Mouse (Mus musculus): ENCODE data around the gene Fam118a. TPM values are rescaled to one million over a fixed set of nuclear protein-coding genes. Genes with fewer than 3 reads are reported as not detected.

Fam118a gene
- total and polyA plus RNA-seq, 3 experiments: 11.7 to 12.9 TPM; not detected in 1

DNA sequence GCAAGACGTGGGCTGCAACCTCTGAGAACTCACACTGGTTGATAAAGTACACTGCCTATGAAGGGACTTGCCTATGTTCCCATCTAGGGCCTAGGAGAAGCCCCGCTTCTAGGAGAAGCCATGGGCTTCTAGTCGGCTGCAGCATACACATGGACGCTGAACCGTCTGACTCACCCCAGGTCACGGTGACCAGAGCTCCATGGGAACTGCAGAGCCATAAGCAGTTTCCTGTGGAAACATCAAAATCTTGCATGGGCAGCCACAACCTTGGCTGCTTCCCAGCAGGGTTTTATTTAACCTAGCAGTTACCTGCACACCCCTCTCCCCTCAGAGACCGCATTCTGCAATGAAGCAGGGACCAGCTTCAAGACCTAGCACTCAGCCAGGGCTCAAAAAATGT is 45.0 kb upstream of the Fam118a start:
- H3K27ac ChIP-seq (ENCODE audit: control insufficient read depth, low read depth, low read length): no peak overlapping the region
- H3K4me3 ChIP-seq (ENCODE audit: control insufficient read depth in 1 of 2, insufficient read depth in 1 of 2, low read depth in 2 of 2, low read length in 2 of 2): no peak overlapping the region
- H3K4me1 ChIP-seq (ENCODE audit: control insufficient read depth in 1 of 2, insufficient read depth in 2 of 2, low read length in 2 of 2): peaks cover 0 to 14% of the 10 kb centered on the region in 2 experiments; a peak in 2 of 4 replicates
- no peaks in the 10 kb centered on the region for H3K9me3 ChIP-seq (replicated peaks; ENCODE audit: insufficient read depth, low read length)
- TF ChIP-seq TBP (IDR thresholded peaks at IDR 0.05; ENCODE audit: low read depth, low read length): no peak
- no peak for TF ChIP-seq GATA1 (IDR thresholded peaks at IDR 0.05; ENCODE audit: low read depth, low read length)
- no peak for TF ChIP-seq MEF2A (IDR thresholded peaks at IDR 0.05; ENCODE audit: extremely low read depth, insufficient replicate concordance, low read depth, low read length, poor library complexity, severe bottlenecking)
- TF ChIP-seq HCFC1 (IDR thresholded peaks at IDR 0.05; ENCODE audit: low read depth, low read length): no peak
- no peak for TF ChIP-seq ZC3H11A (IDR thresholded peaks at IDR 0.05; ENCODE audit: low read depth, low read length)
- TF ChIP-seq GABPA (IDR thresholded peaks at IDR 0.05; ENCODE audit: low read depth, low read length): no peak
- no peak for TF ChIP-seq E2F4 (IDR thresholded peaks at IDR 0.05; ENCODE audit: borderline replicate concordance, low read depth, low read length)
- no peak for TF ChIP-seq NRF1 (IDR thresholded peaks at IDR 0.05; ENCODE audit: insufficient read depth, low read depth, low read length, poor library complexity, severe bottlenecking)
- TF ChIP-seq TCF12 (IDR thresholded peaks at IDR 0.05; ENCODE audit: low read depth, low read length): no peak
- TF ChIP-seq ELF1 (IDR thresholded peaks at IDR 0.05; ENCODE audit: low read depth, low read length): no peak
- no peak for TF ChIP-seq RCOR1 (IDR thresholded peaks at IDR 0.05; ENCODE audit: low read depth, low read length)
- no peak for TF ChIP-seq POLR2A (IDR thresholded peaks at IDR 0.05; ENCODE audit: control insufficient read depth in 1 of 2, insufficient read depth in 1 of 2, low read depth in 1 of 2, low read length in 2 of 2, poor library complexity in 1 of 2)
- no peak for TF ChIP-seq ETS1 (IDR thresholded peaks at IDR 0.05; ENCODE audit: low read depth, low read length)
- TF ChIP-seq EP300 (IDR thresholded peaks at IDR 0.05; ENCODE audit: low read depth in 1 of 2, low read length in 2 of 2): no peak
- TF ChIP-seq MYC (IDR thresholded peaks at IDR 0.05; ENCODE audit: low read depth, low read length): no peak
- TF ChIP-seq ZMIZ1 (IDR thresholded peaks at IDR 0.05; ENCODE audit: low read depth, low read length): no peak
- TF ChIP-seq BHLHE40 (IDR thresholded peaks at IDR 0.05; ENCODE audit: borderline replicate concordance, low read depth, low read length): no peak
- peaks cover 0 to 7% of the 10 kb centered on the region in 2 experiments; a peak in 2 of 4 replicates for H3K36me3 ChIP-seq (ENCODE audit: control insufficient read depth in 1 of 2, insufficient read depth in 2 of 2, low read length in 2 of 2)
- H3K9ac ChIP-seq (ENCODE audit: control insufficient read depth, low read depth, low read length, poor library complexity, severe bottlenecking): no peak overlapping the region
- no peak for DNase-seq (ENCODE audit: low read depth, low spot score)
- no peaks in the 10 kb centered on the region for H3K27me3 ChIP-seq (ENCODE audit: control insufficient read depth in 1 of 2, insufficient read depth in 2 of 2, low read length in 2 of 2)
- H3K79me2 ChIP-seq (ENCODE audit: control insufficient read depth, insufficient read depth, low read length, poor library complexity): peaks cover 5% of the 10 kb centered on the region

DNA sequence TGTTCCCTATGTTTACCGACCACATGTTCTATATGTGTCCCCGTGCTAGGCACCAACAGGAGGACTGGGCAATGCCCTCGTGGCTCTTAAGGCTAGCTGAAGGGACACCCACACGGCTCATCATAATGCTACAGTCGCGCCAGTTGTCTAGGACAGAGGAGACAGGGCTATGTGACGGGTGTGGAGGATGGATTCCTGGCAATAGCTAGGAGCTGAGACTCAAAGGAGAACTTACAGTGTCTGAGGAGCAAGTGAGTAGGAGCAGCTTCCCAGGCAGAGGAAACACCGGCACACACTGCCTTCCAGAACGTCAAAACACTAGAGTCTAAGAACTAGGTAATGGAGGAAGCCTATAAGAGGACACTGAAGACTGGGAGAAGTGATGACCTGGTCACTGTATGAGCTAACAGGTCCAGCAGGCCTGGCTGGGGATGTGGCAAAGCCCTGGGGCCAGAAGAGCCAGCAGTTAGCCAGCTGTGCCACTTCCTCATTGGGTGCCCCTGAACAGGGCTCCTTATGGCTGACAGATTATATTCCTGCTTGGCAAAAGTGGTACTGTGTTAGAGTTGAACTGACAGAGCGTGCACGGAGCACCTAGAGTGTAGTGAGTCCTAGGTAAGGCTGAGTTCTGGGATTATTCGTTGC is 43.1 kb upstream of the Fam118a start:
- no peak for DNase-seq (ENCODE audit: low read depth, low spot score)
- no peaks in the 10 kb centered on the region for H3K27me3 ChIP-seq (ENCODE audit: control insufficient read depth in 1 of 2, insufficient read depth in 2 of 2, low read length in 2 of 2)
- TF ChIP-seq RCOR1 (IDR thresholded peaks at IDR 0.05; ENCODE audit: low read depth, low read length) (no peak), CHD1 (IDR thresholded peaks at IDR 0.05; ENCODE audit: low read depth, low read length) (no peak), ETS1 (IDR thresholded peaks at IDR 0.05; ENCODE audit: low read depth, low read length) (no peak), USF1 (IDR thresholded peaks at IDR 0.05; ENCODE audit: low read depth, low read length) (no peak), KAT2A (conservative IDR thresholded peaks at IDR 0.05; ENCODE audit: low read depth, low read length) (no peak), MAZ (IDR thresholded peaks at IDR 0.05; ENCODE audit: low read depth, low read length) (no peak), EP300 (IDR thresholded peaks at IDR 0.05; ENCODE audit: low read depth in 1 of 2, low read length in 2 of 2) (no peak), BHLHE40 (IDR thresholded peaks at IDR 0.05; ENCODE audit: borderline replicate concordance, low read depth, low read length) (no peak), POLR2AphosphoS5 (IDR thresholded peaks at IDR 0.05; ENCODE audit: borderline replicate concordance, low read depth, low read length) (no peak), MEF2A (IDR thresholded peaks at IDR 0.05; ENCODE audit: extremely low read depth, insufficient replicate concordance, low read depth, low read length, poor library complexity, severe bottlenecking) (no peak), TCF12 (IDR thresholded peaks at IDR 0.05; ENCODE audit: low read depth, low read length) (no peak), MAFK (IDR thresholded peaks at IDR 0.05; ENCODE audit: borderline replicate concordance, low read depth, low read length) (no peak), MYB (IDR thresholded peaks at IDR 0.05; ENCODE audit: low read depth, low read length) (no peak), MYC (IDR thresholded peaks at IDR 0.05; ENCODE audit: low read depth, low read length) (no peak), POLR2A (IDR thresholded peaks at IDR 0.05; ENCODE audit: control insufficient read depth in 1 of 2, insufficient read depth in 1 of 2, low read depth in 1 of 2, low read length in 2 of 2, poor library complexity in 1 of 2) (no peak), UBTF (IDR thresholded peaks at IDR 0.05; ENCODE audit: borderline replicate concordance, insufficient read depth, low read depth, low read length) (no peak), GABPA (IDR thresholded peaks at IDR 0.05; ENCODE audit: low read depth, low read length) (no peak), TAL1 (IDR thresholded peaks at IDR 0.05; ENCODE audit: low read length) (no peak), ELF1 (IDR thresholded peaks at IDR 0.05; ENCODE audit: low read depth, low read length) (no peak), E2F4 (IDR thresholded peaks at IDR 0.05; ENCODE audit: borderline replicate concordance, low read depth, low read length) (no peak)
- H3K4me3 ChIP-seq (ENCODE audit: control insufficient read depth in 1 of 2, insufficient read depth in 1 of 2, low read depth in 2 of 2, low read length in 2 of 2): no peak overlapping the region
- no peak overlapping the region for H3K9ac ChIP-seq (ENCODE audit: control insufficient read depth, low read depth, low read length, poor library complexity, severe bottlenecking)
- peaks cover 0 to 14% of the 10 kb centered on the region in 2 experiments; a peak in 2 of 4 replicates for H3K4me1 ChIP-seq (ENCODE audit: control insufficient read depth in 1 of 2, insufficient read depth in 2 of 2, low read length in 2 of 2)
- no peak overlapping the region for H3K27ac ChIP-seq (ENCODE audit: control insufficient read depth, low read depth, low read length)
- H3K36me3 ChIP-seq (ENCODE audit: control insufficient read depth in 1 of 2, insufficient read depth in 2 of 2, low read length in 2 of 2): peaks cover 0 to 7% of the 10 kb centered on the region in 2 experiments; a peak in 2 of 4 replicates
- no peaks in the 10 kb centered on the region for H3K9me3 ChIP-seq (replicated peaks; ENCODE audit: insufficient read depth, low read length)
- H3K79me2 ChIP-seq (ENCODE audit: control insufficient read depth, insufficient read depth, low read length, poor library complexity): peaks cover 5% of the 10 kb centered on the region

Measured in MEL (cell line).